11 mouse cellular contexts compared by ENCODE assay signal in the genomic region with DNA sequence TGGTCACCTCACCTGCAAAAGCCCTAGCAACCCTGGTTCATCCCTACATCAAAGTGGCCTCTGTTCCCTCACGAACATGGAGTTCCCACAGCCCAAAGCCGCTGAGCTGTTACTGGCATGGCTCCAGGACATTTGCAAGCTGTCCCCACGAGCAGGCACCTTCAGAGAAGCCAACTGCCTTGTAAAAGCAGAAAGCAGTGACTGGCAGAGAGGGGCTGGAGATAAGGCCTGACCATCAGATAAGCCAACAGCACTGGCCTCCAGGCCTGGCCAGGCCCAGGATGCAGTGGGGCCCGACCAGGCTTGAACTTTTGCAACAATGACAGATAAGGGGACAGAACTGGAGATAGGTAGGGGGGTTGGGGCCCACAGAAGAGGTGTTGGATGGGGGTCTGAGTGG. TPM values are rescaled to one million over a fixed set of nuclear protein-coding genes. Genes with fewer than 3 reads are reported as not detected.
DNase-seq lines count a peak whose midpoint lies in the region; ATAC-seq and TF ChIP-seq lines count a peak whose summit lies in the region.
"Had no signal": no experiment of that assay in that cellular context is flagged by ENCODE, and none has a peak within 500 bp of the region (broad histone marks: within the 10 kb centered on the region; RNA-seq: fewer than 3 reads in every experiment).

No protein-coding gene starts in this region.

- H3K27me3 ChIP-seq in kidney, adult 2 months (replicated peaks; ENCODE audit: control insufficient read depth, insufficient read depth, low read length) = no peaks in the 10 kb centered on the region
- H3K27me3 ChIP-seq in stomach, embryonic 14.5 days (ENCODE audit: control insufficient read depth, insufficient read depth, low read length) = no peaks in the 10 kb centered on the region

- H3K36me3 ChIP-seq in kidney, adult 2 months (ENCODE audit: control insufficient read depth, insufficient read depth, low read length) = no peaks in the 10 kb centered on the region
- H3K36me3 ChIP-seq in stomach, embryonic 14.5 days (ENCODE audit: control insufficient read depth, insufficient read depth, low read length) = no peaks in the 10 kb centered on the region

- no peak for TF ChIP-seq CTCF in kidney, adult 2 months (conservative IDR thresholded peaks at IDR 0.05; ENCODE audit: insufficient read depth, insufficient read length, low read depth, low read length)

- 33% methylated on average over 4 of the region's 4 CpGs for WGBS in kidney, adult 2 months
- 36% methylated on average over 4 of the region's 4 CpGs for WGBS in stomach, embryonic 14.5 days

- peak; percentile 51; the same call in 1 of the 2 replicates for ATAC-seq in stomach, embryonic 14.5 days (ENCODE audit: insufficient number of reproducible peaks, insufficient read depth, low FRiP score, low read depth)

- no peak overlapping the region for H3K27ac ChIP-seq in kidney, adult 2 months (ENCODE audit: insufficient read depth, low read depth, low read length)
- no peak overlapping the region for H3K27ac ChIP-seq in stomach, embryonic 14.5 days (ENCODE audit: low read length)

- TF ChIP-seq POLR2A in kidney, adult 2 months (IDR thresholded peaks at IDR 0.05; ENCODE audit: low read depth, low read length) = no peak

- H3K4me3 ChIP-seq in kidney, adult 2 months (ENCODE audit: insufficient read depth, low read depth, low read length) = no peak overlapping the region
- H3K4me3 ChIP-seq in stomach, embryonic 14.5 days (ENCODE audit: low read depth, low read length) = no peak overlapping the region

- H3K9me3 ChIP-seq in stomach, embryonic 14.5 days (ENCODE audit: control insufficient read depth, low read depth, low read length) = no peaks in the 10 kb centered on the region

- no peak overlapping the region for H3K4me2 ChIP-seq in stomach, embryonic 14.5 days (replicated peaks; ENCODE audit: low read depth, low read length)

- H3K4me1 ChIP-seq in kidney, adult 2 months (ENCODE audit: control insufficient read depth, insufficient read depth, low read length) = no peaks in the 10 kb centered on the region; the same call in 1 of the 2 replicates
- no peaks in the 10 kb centered on the region for H3K4me1 ChIP-seq in stomach, embryonic 14.5 days (ENCODE audit: control insufficient read depth, insufficient read depth, low read length)

- no peak overlapping the region for H3K9ac ChIP-seq in stomach, embryonic 14.5 days (replicated peaks; ENCODE audit: low read depth, low read length)

- DNase-seq in cerebellum, postnatal 10 days = peak; percentile 57
- DNase-seq in cerebellum, adult 11-12 months = no peak
- peak; percentile 26 to 57 for DNase-seq in kidney, postnatal 25 days
- no peak for DNase-seq in kidney, adult 2 months
- DNase-seq in heart, postnatal 4 days = peak; percentile 62
- no peak for DNase-seq in ovary, adult 18-20 months (ENCODE audit: low spot score)
- DNase-seq in right cerebral cortex, adult 2 months (ENCODE audit: low spot score in 2 of 2) = no peak
- DNase-seq: cerebellum, adult 9-11 months; thymus, postnatal 4 days had no signal

RNA-seq across cellular contexts. Expression of gene Ano1, which starts 36.9 kb away (rescaled TPM):
- 10.0 and 14.7 TPM in 2 replicates for polyA plus RNA-seq in kidney, adult 2 months (2012; rRNA removed)
- 10 to 100 TPM; 12.5 to 15.9 TPM for total RNA-seq in heart, postnatal 4 days (2021)
- polyA plus RNA-seq in stomach, embryonic 14.5 days (2014; fragmentation: Nextera tagmentation; extraction: Ambion mirVana) = 65.0 and 69.8 TPM in 2 replicates

RNA-seq across cellular contexts. Expression of gene Fgf3, which starts 49.3 kb away (rescaled TPM):
- not detected in 2 replicates for polyA plus RNA-seq in kidney, adult 2 months (2012; rRNA removed)
- not detected for total RNA-seq in heart, postnatal 4 days (2021)
- polyA plus RNA-seq in stomach, embryonic 14.5 days (2014; fragmentation: Nextera tagmentation; extraction: Ambion mirVana) = not detected in 2 replicates

RNA-seq across cellular contexts. Expression of gene Fgf4, which starts 58.5 kb away (rescaled TPM):
- polyA plus RNA-seq in kidney, adult 2 months (2012; rRNA removed) = not detected in 2 replicates
- not detected for total RNA-seq in heart, postnatal 4 days (2021)
- not detected in 2 replicates for polyA plus RNA-seq in stomach, embryonic 14.5 days (2014; fragmentation: Nextera tagmentation; extraction: Ambion mirVana)
- total RNA-seq: layer of hippocampus, adult 8-10 months had no signal

Comparison
In these comparisons a context has a peak if more than half of its experiments do, and no peak if none do; other contexts are left out.
1. DNase-seq: peak in cerebellum, postnatal 10 days (2 of 2), kidney, postnatal 25 days (2 of 2) and heart, postnatal 4 days (single experiment); none in cerebellum, adult 11-12 months (single experiment), kidney, adult 2 months (single experiment), ovary, adult 18-20 months (single experiment) and right cerebral cortex, adult 2 months (0 of 2).